Mouse (Mus musculus): ENCODE measurements at regions not wholly inside any gene's neighbourhood (a gene's known extent, or its start where the extent isn't known, plus 50 kb on each side); places are given as distances from the start of the nearest gene placed in this dataset.

- no peak for DNase-seq (ENCODE audit: low spot score)
These were observed 104.9 kb downstream of the Tpra1 start for GRCm38 (mm10) chr6:89006997-89007396.

GRCm38 (mm10) chr6:89007516-89007915 is 105.5 kb downstream of the Tpra1 start:
- DNase-seq (ENCODE audit: low spot score) = no peak

- DNase-seq (ENCODE audit: low spot score) = no peak
These were observed 106.6 kb downstream of the Tpra1 start for GRCm38 (mm10) chr6:89008614-89009171.

GRCm38 (mm10) chr6:89012998-89013689 is 111.1 kb downstream of the Tpra1 start:
- DNase-seq (ENCODE audit: low spot score) = no peak

- no peak for DNase-seq (ENCODE audit: low spot score)
These were observed 111.6 kb downstream of the Tpra1 start for GRCm38 (mm10) chr6:89013690-89014061.

- no peak for DNase-seq (ENCODE audit: low spot score)
These were observed 122.1 kb downstream of the Tpra1 start for GRCm38 (mm10) chr6:89024101-89024650.

DNA sequence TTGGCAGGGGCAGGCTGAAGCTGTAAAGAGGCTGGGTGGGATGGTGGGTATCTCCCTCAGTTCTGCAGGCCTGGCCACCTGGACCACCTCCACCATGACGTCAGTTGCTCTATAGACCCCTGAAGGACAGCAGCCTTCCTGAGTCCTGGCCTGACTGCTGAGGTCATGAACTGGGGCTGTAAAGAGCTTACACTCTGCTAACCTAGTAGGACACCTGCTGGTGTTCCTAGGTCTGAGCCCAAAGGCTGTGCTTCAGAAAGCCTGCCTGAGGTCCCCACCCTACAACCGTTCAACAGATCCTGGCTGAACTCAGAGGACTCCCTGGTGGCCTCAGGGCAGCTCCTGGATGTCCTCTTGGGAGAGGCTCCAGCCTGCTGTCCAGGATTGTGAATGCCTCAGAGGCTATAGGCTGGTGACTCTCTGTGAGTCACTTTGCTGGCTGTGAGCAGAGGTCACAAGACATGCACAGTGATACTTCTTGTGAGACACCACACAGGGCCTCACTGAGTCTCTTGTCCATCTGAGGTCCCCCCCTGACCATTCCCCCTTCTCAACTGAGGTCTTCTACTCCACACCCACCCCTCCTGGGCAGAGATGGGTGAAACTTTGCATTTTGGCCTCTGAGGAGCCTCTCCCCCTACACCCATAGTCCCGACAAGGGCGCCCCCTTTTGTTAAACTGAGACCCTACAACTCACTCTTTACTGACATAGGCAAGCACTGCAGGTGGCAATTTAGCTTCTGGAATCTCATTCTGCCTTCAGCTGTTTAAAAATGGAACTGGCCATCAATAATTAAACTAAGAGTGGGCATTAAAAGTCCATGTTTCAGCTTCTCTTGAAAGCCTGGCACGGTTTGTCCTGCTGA is 131.6 kb downstream of the Tpra1 start:
- no peak for DNase-seq (ENCODE audit: low spot score)

DNA sequence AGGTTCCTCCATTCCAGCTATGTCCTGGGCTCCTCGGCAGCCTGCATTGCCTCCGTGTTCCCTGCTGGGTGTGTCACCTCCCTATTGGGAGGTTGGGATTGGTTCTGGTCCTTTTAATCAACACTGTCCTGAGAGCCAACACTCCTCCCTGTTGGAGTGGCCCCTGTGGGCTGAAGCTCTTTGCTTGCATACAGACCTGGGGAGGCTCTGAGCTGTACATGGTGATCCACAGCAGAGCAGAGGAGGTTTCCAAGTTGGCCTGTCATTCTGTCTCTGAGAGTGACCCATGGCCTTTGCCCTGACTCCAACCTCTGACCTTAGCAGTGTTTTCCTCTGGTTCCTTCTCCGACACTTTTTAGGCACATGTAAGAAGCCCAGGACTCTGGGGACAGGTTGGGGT is 132.4 kb downstream of the Tpra1 start:
- DNase-seq (ENCODE audit: low spot score) = no peak

GRCm38 (mm10) chr6:89035061-89035835 is 133.2 kb downstream of the Tpra1 start:
- no peak for DNase-seq (ENCODE audit: low spot score)

GRCm38 (mm10) chr6:89035836-89036156 is 133.7 kb downstream of the Tpra1 start:
- DNase-seq (ENCODE audit: low spot score) = no peak

GRCm38 (mm10) chr6:89037392-89037791 is 135.3 kb downstream of the Tpra1 start:
- DNase-seq (ENCODE audit: low spot score) = no peak

DNA sequence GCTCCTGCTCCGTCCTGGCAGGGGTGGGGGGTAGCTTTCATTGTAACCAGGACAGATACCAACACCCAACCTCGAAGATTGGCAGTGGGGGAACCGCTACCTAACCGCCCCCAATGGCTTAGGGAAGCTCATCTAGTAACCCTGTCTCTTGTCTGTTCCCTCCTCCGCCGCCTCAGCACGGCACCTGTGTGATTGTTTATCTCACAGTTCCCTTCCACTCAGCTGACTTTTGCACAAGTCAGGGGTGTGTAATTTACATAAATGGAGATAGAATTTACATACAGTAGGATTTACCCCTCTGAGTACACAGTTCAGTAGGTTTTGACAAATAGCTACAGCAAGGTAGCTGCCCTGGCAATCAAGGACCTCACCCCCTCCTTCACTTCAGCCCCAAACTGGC is 135.8 kb downstream of the Tpra1 start:
- no peak for DNase-seq (ENCODE audit: low spot score)

- no peak for DNase-seq (ENCODE audit: low spot score)
These were observed 138.9 kb downstream of the Tpra1 start for GRCm38 (mm10) chr6:89040919-89041318.

GRCm38 (mm10) chr6:89042478-89043239 is 140.6 kb downstream of the Tpra1 start:
- no peak for DNase-seq (ENCODE audit: low spot score)

GRCm38 (mm10) chr6:89045436-89045966 is 143.4 kb downstream of the Tpra1 start:
- no peak for DNase-seq (ENCODE audit: low spot score)

DNA sequence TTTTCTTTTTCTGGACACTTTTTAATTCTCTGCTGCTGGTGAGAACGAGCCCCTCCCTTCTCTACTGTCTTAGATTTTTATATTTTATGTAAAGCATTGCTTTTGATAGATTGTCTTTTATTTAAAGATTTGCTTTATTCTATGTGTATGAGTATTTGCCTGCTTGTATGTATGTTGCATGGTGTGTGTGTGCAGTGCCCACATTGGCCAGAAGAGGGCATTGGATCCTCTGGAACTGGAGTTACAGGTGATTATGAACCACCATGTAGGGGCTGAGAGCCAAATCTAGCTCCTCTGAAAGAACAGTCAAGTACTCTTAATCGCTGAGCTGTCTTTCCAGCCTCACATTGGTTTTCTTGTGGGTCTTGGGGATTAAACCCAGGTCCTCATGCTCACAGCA is 144.4 kb downstream of the Tpra1 start:
- DNase-seq (ENCODE audit: low spot score) = no peak

GRCm38 (mm10) chr6:89047629-89048332 is 145.7 kb downstream of the Tpra1 start:
- DNase-seq (ENCODE audit: low spot score) = no peak

DNA sequence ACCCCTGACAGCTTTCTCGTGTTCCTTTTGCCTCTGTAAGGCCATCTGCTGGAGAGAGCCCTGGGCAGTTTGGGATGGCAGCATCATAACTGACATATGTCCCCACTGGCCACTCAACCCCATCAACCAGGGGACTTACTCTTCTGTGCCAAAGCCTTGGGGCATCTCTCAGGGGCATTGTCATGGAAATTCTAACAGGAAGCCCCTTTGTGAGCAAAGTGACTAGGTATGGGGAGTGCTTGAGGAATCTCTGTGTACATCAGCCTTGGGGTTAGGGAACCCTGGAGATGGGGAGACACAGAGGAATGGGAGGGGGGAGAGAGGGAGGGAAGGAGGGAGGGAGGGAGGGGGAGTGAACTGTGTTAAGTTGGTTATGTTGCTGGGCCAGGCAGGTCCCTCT is 147.2 kb downstream of the Tpra1 start:
- DNase-seq (ENCODE audit: low spot score) = no peak

DNA sequence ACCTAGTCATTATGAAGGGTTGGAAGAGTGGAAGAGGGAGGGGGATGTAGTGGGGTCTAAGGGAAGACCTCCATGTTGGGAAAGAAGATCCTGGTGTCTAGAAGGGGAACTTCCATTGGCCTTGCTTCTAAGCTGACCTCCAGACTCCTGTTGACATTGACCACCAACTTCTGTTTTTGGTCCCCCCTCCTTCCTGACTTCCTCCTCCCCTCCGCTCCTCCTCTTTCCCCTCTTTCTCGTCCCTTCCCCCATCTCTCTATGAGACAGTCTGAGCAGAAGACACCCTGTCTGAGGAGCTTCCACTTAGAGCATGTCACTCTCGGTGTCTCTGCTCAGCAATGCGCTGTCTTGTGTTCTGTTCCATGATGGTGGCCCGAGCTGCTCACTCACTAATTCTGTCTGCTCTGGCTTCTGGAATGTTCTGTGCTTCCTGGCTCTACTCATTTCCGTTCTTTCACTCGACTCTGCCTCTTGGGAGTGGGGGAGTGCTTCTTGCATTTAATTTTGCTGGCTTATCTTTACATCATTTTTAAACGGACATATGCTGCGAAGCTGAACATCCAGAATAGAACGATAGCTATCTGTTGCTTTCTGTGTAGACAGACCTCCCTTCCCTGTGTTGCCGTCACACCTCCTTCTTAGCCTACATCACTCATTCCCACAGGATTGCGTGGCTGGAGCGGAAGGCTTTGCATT is 148.7 kb downstream of the Tpra1 start:
- DNase-seq (ENCODE audit: low spot score) = no peak
